Mouse (Mus musculus) large intestine, adult 2 months (tissue): Measurements from ENCODE around the gene Zbtb11. TPM values are rescaled to one million over a fixed set of nuclear protein-coding genes. Genes with fewer than 3 reads are reported as not detected.
A peak's percentile ranks its signal among the peaks of the same experiment; 100 is the strongest.
"Not testable (repeated sequence)": the region's sequence is repeated elsewhere in the genome, so short reads cannot be mapped to it uniquely, and the experiment has no call there.

ENCODE experiments used
- DNase-seq: peaks from one replicate; pipeline ENCODE4 v3.0.0-alpha.2; 2012; ENCODE audit warnings: low read depth, low spot score
- WGBS: fragments of 180-500 bp; shearing (Covaris S2); methylation state at CpG from one replicate; pipeline ENCODE4 v1.1.7; 2018; 5-methylcytosine and 5-hydroxymethylcytosine counted together
- polyA plus RNA-seq: library from polyadenylated mRNA; depleted of rRNA; stranded (reverse); fragments of >200 nt; gene quantifications from 2 replicates; pipeline ENCODE4 v1.2.3, GENCODE M21; 2012; rRNA removed

Zbtb11 gene
- 1.8 and 3.3 TPM in 2 replicates for polyA plus RNA-seq

DNA sequence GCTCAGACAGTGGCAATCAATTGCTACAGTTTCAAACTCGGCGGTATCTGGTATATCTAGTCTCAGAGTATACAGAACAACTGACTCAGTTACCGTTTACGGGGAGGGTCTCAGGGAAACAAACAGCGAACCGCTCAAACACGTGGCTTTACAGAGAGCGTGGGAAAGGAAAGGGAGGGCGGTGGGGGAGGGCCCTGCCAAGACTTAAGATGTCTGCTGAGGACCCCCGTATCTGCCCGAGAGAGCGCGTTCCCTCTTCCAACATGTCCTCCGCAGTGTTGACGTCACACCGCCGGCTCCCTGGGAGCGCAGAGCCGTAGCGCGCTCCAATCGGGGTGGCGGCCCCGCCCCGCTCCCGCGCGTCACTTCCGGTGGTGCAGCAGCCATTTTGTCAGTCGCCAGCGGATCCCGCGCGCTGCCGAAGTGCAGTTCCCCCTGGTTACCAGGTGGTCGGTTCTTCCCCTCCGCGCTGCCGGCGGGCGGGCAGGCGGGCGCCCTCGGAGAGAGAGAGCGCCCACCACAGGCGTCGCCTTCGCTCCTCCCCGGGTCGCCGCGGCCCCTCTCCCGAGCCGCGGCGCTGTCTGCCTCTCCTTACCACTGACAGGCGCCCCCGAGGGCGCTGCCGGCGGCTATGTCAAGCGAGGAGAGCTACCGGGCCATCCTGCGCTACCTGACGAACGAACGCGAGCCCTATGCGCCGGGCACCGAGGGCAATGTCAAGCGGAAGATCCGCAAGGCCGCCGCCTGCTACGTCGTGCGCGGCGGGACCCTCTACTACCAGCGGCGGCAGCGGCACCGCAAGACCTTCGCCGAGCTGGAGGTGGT lies at the start of gene Zbtb11:
TSS of gene Zbtb11 (plus strand) at position 453 of the 825 bp plus-strand sequence.
- under 1% methylated on average over 85 of the region's 86 CpGs for WGBS

DNA sequence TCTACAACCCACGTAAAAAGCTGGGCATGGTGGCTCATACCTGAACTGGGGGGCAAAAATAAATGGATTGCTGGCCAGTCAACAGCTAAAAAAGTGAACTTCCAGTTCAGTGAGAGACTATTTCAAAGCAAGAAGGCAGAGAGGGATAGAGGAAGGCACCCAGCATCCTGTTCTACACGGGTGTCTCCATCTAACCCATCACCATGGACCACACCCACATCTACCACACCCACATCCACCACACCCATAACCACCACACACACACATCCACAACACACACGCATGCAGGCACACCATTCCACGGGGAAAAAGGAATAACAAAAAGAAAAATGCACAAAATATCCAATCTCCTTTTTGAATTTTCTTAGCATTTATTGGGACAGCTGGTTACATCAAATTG lies 49.7 kb upstream of the Zbtb11 start:
- 78% methylated on average over 4 of the region's 4 CpGs for WGBS

More for the DNA sequence above, at the start of gene Zbtb11:
- peak; percentile 82 for DNase-seq

DNA sequence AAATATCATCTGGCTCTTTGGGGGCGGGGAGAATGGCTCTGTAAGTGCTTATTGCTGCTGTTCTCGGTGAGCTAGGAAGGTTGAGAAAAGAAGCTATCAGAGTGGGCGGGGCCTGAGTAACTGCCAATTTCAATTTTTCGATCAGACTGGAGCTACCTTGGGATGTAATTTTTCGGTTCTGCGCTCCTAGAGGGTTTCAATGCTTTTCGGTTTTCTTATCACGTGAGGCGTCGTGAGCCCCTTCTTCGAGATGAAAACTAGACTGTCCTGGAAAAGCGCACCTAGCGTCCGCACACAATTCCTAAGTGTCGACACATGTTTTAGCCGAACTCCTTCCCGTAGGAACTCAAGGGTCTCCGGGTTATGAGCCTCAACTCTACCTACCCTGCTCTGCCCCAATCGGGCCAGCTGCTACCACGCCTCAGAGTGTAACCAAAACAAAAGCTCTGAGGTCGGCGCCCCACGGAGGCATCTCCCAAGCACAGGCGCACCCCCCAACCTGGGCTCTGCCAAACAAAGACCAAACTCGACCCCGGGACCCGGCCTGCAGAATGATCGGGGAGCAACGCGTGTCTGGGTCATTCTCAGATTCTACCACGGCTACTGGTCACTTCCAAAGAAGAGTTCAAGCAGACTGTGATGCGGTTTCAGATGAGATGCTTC lies 39.9 kb upstream of the Zbtb11 start:
- DNase-seq, result peak; percentile 14
- WGBS, result under 1% methylated on average over 32 of the region's 32 CpGs

More for the DNA sequence above, 49.7 kb upstream of the Zbtb11 start:
- DNase-seq, result no peak

DNA sequence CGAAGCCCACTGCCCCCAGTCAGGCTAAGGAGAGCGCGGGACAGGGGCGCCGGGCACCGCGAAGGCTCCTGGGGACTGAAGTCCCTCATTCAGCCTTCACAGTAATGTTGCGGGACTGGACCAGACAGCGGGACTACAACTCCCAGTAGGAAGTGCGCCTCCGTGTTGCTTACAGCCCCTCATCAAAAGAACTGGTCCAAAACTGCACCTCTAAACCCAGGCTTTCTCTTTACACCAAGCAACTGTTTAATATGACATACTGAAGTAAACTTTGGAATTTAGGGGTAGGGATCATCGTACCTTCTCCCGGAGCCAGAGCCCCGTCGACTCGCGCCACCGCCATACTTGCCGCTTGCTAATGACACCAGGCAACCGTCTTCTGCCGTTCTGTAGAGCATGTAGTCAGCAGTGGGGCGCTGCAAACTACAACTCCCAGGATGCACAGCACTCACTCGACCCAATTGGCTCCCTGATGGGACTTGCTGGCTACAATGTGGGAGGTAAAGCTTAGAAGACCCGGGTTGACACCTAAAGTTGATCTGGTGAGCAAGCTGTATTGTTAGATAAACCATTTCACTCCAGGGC lies 39.1 kb upstream of the Zbtb11 start, which contains the start of gene Cep97:
TSS of gene Cep97 (minus strand) at position 403 of the 585 bp plus-strand sequence.
- WGBS, result under 1% methylated on average over 24 of the region's 24 CpGs
- DNase-seq, result peak; percentile 84

DNA sequence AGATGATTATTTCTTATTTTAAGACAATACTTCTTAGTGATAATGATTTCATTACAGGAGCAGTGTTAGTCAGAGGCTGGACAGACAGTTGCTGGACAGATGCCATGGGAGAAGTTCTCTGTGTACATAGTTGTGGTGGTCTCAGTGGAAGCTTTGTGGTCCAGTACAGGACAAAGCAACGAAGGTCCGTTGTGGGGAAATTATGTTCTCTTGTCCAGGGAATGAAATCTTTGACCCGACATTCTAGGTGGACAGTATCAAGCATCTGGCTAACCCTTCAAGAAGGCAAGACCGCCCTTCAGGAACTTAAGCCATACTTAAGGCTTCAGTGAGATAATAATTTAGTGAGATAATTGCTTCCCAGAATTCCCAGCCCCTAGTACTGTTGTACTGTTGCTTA lies 34.9 kb upstream of the Zbtb11 start:
- DNase-seq, result no peak
- WGBS, result 80% methylated on average over 4 of the region's 4 CpGs

DNA sequence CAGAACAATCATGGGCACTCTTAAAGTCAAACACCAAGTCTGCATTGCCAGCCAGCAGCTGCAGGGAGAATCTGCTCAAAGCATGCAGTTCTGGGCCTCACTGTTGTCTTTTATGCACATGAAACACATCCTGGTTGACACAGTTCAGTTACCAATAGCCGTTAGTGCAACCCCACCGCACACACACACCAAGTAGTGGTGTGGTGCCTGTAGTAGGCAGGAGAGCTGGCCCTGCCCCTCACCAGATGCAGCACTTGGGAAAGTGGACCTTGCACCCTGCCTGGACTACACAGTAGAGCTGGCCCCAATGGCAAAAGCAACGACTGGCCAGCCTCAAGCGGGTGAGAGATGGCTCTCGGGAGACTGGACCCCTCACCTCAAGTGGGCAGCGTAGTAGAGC lies 34.0 kb upstream of the Zbtb11 start:
- DNase-seq, result no peak
- 64% methylated on average over 6 of the region's 6 CpGs for WGBS

DNA sequence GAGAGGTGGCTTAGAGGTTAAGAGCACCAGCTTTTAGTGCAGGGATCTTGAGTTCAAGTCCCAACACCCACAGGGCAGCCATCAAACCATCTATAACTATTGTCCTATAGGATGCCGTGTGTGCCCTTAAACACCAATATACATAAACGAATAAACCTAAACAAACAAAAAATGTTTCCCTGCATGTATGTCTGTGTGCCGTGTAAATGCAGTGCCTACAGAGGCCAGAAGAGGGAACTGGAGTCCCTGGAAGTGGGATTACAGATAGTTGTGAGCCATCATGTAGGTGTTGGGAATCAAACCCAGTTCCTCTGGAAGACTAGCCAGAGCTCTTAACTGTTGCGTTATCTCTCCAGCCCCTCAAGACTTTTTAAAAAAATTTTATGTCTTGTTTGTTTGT lies 32.9 kb upstream of the Zbtb11 start:
- DNase-seq, result no peak
- WGBS, result 88% methylated on average over 4 of the region's 4 CpGs

DNA sequence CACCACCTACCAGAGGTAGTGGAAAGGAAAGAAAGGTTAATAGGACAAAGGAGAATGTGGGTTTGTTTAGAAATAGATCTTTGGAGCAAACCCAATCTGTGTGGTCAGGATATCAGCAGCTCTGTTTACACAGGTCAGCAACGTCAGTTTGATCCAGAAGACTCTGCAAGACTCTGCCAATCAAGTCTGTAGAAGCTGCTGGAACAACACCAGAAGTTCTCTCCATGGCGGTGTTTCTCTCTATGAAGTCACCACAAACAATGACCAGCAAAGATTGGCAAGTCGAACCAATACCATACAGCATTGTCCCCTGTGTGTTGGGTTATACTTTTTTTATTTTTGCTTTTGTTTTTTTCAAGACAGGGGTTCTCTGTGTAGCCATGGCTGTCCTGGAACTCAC lies 26.4 kb upstream of the Zbtb11 start:
- DNase-seq, result no peak
- WGBS, result 62% methylated on average over 3 of the region's 3 CpGs

DNA sequence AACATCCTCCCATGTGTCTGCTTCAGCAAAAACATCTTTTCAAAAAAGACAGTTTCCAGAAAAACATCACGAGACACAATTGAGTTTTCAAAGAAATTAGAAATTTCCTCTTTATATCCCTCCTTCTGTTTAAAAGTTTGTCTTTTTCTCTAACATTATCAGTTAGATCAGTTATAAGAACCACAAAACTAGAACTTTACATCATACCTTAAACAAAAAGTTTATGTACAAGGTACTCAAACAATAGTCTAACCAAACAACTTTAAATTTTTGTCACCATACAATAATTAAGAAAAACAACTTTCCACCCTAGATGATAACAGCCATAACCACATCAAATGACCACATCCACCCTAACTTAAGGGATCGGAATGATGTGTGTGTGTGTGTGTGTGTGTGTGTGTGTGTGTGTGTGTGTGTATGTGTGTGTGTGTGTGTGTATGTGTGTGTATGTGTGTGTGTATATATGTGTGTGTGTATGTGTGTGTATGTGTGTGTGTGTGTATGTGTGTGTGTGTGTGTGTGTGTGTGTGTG lies 25.7 kb upstream of the Zbtb11 start:
- DNase-seq, result not testable (repeated sequence)
- WGBS, result 75% methylated on average over 2 of the region's 2 CpGs

DNA sequence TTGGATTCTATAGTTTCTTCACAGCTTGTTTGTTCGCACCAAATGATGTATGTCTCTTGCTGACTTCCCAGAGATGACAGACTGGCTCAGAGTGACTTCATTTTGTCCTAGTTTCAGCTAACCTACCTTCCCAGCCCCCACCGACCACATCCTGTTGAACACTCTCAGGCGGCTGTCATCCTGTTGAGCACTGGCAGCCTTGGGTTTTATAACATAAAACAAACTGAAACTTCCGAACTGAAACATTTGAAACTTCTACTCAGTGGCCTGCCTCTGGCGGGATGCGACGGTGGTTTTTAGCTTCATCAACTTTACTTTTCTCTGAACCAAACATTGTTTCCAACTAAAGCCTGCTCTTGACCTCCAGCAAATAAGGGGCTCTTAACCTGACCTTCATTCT lies 24.7 kb upstream of the Zbtb11 start:
- DNase-seq, result no peak
- 43% methylated on average over 7 of the region's 7 CpGs for WGBS

DNA sequence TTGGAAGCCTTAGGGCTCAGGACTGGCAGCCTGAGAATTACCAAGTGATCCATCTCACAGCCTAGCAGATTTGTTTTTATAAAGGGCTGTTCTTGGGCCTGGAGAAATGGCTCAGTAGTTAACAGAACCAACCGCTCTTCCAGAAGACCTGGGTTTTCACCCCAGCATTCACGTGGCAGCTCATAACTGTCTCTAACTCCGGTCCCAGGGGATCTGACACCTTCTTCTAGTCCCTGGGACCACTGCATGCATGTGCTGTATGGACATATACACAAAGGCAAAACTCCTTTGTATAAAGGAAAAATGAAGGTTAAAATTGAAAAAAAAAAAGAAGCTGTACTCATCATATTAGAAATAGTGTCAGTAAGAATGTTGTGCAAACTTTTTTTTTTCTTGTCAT lies 23.2 kb upstream of the Zbtb11 start:
- DNase-seq, result no peak
- WGBS, result 73% methylated on average over 3 of the region's 3 CpGs

DNA sequence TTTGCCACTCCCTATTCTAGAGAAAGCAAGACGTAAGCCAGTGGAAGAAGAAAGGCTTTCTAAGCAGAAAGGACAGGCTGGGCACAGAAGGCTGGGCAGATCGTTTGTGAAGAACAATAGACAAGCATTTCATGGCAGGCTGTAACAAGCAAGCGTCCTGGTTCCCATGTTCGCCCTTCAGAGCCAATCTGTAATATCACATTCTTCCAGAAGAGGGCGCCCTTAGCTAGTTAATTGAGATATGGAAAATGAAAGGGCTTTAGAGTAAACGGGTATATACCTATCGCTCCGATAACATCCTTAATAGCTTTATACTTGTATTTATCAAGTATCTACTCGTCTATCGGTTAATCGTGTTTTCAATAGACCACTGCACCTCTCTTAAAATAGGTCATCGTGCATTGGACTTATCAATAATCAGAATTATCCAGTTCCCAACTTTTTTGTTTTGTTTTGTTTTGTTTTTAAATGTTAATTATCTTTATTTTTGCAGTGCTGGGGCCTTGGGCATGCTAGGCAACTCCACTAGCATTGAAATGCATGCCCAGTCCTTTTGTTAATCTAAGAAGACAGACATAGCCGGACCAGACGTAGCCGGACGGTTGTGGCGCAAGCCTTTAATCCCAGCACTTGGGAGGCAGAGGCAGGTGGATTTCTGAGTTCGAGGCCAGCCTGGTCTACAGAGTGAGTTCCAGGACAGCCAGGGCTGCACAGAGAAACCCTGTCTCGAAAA lies 22.6 kb upstream of the Zbtb11 start:
- no peak for DNase-seq
- WGBS, result 30% methylated on average over 19 of the region's 19 CpGs

DNA sequence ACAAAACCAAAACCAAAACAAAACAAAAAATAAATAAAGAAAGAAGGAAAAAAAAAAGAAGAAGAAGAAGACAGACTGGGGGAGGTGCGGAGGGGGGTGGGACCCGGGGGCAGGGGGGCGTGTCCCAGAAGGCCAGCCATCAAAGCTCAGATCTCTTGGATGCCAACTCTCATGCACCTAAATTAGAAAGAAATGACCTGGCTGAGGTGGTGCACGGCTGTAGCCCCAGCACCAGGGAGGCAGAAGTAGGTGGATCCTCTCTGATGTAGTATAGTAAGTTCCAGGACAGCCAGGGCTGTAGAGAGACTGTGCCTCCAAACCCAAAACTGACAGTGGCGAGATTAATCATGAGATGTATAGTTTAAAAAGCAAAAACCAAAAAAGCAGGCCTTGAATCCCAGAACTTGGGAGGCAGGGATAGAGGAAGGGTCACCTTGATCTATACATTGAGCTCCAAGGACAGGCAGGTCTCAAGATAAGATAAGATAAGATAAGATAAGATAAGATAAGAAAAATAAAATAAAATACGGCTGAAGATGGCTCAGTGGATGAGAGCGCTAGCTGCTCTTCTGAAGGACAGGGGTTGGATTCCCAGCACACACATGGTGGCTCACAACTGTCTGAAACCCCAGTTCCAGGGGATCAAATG lies 21.9 kb upstream of the Zbtb11 start:
- 56% methylated on average over 7 of the region's 7 CpGs for WGBS
- no peak for DNase-seq

DNA sequence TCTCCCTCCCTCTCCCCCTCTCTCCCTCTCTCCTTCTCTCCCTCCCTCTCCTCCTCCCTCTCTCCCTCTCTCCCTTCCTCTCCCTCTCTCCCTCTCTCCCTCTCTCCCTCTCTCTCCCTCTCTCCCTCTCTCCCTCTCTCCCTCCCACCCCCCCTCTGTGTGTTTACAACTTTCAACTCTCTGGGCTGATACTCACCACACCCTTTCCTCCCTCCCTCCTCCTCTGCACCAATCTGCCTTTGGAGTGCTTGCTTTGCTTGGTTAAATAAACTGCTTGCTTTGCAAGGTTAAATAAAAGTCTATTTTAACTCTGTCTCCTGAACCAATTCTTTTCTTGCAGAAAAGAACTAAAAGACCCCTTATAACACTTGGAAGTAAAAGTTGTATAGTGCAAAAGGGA lies 20.9 kb upstream of the Zbtb11 start:
- no peak for DNase-seq

DNA sequence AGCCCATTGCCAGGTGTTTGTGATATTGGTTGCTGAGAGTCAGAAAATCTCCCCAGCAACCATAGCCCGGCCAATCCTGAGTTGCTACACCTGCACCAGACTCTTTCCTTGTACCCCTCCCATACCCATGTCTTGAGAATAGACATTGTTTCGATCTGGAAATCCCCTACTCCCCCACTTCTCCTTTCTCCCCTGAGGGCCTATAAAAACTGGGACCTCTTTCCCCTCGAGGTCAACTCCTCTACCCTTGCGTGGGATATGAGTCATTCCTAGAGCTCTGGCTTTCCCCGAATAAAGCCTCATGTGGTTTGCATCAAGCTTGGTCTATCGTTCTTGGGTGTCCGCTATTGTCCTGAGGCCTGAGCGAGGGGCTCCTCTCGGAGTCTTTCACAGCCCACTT lies 19.5 kb upstream of the Zbtb11 start:
- 89% methylated on average over 9 of the region's 9 CpGs for WGBS
- not testable (repeated sequence) for DNase-seq

DNA sequence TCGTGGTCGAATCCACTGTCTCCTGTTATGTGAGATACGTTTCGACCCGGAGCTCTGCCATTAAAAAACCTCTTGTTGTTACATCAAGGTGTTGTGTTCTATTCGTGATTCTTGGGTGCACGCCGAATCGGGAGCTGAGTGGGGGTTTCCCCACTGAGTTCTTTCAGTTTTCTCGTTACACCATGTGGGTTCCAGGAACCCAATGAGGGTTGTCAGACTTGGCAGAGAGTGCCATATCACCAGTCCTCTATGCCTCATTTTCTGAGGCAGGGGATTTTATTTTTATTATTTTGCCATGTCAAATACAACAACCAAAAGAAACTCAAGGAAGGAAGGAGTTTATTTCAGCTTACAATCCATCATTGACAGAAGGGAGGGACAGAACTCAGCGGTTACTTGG lies 10.6 kb upstream of the Zbtb11 start:
- 89% methylated on average over 6 of the region's 11 CpGs for WGBS

DNA sequence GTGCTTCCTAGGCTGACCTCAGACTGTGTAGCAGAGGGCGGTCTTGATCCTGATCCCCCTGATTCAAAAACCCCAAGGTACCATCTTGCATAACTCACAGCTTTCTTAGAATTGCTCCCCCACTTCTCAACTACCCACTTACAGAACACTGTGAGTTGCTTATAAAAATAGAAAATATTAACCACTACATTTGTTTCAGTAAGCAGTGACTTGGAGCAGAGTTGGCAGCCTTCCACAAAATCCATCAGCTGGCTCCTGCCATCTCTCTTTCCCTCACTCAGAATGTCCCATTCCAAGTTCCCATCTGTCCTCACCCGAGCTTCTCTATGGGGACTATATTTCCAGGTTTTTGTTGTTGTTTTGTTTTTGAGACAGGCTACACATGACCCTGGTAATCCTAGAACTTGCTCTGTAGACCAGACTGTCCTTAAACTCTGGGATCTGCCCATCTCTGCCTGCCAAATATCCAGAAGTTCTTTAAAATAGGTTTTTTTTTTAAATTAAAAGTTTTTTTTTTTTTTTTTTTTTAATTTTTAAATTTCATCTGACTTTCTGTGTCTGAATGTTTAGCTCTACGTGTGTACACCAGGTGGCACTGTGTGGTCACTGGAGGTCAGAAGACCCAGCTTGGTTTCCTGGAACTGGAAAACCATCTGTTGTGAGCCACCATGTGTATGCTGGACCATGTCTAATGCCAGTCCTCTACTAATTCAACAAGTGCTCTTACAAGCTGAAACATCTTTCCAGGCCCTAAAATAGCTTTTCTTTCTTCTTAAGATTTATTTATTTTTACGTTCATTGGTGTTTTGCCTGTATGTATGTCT lies 9.3 kb upstream of the Zbtb11 start:
- DNase-seq, result no peak
- 59% methylated on average over 4 of the region's 4 CpGs for WGBS

More for the DNA sequence above, 10.6 kb upstream of the Zbtb11 start:
- not testable (repeated sequence) for DNase-seq

DNA sequence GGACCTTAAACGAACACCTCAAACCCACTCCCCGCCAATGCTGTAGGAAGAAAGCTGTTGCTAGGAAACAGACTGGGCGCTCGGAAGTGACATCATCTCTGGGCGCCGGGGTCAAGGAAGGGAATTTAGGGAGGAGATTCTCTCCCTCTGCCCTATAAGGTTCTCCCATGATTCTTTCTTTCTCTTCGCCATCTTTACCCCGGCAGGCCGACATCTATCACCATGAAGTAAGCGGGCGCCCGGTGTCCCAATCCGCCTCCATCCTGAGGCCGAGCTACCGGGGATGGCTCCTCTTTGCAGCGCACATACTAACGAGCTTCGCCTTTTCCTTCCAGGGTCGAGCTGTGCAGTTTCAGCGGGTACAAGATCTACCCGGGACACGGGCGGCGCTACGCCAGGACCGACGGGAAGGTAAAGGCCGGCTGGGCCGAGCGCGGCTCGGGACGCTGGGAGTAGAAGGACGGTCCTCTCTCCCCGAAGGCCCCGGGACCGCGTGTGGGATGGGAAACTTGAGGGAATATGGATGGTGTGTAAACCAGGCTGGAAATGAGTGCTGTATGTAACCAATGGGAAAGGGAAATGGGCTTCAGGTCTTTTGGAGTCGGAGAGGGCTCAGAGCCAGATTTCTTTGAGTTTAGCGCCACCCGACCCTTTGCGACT lies 7.3 kb upstream of the Zbtb11 start, which contains the start of gene Rpl24:
TSS of gene Rpl24 (plus strand) at position 64 of the 660 bp plus-strand sequence.
- peak; percentile 88 for DNase-seq
- WGBS, result under 1% methylated on average over 42 of the region's 42 CpGs
